Mouse (Mus musculus): Measurements from ENCODE around the gene Tango6. TPM values are rescaled to one million over a fixed set of nuclear protein-coding genes. Genes with fewer than 3 reads are reported as not detected.
"Not testable (repeated sequence)": the region's sequence is repeated elsewhere in the genome, so short reads cannot be mapped to it uniquely, and the experiment has no call there.

Gene Tango6
- total and polyA plus RNA-seq, 2 experiments from 2014 or later: 4.0 to 13.5 TPM

GRCm38 (mm10) chr8:106789623-106790022, 106.8 kb downstream of the Tango6 start:
- Histone ChIP-seq H3K4me1 (ENCODE audit: control insufficient read depth, insufficient read depth) (no peaks in the 10 kb centered on the region), H3K9me3 (replicated peaks; ENCODE audit: control insufficient read depth, low read length) (no peaks in the 10 kb centered on the region), H3K4me2 (ENCODE audit: low read depth, low read length) (no peak overlapping the region), H3K9ac (replicated peaks; ENCODE audit: low read depth, low read length) (no peak overlapping the region), H3K27me3 (ENCODE audit: control insufficient read depth, insufficient read depth, low read length) (no peaks in the 10 kb centered on the region), H3K36me3 (replicated peaks; ENCODE audit: control insufficient read depth, insufficient read depth, low read length) (no peaks in the 10 kb centered on the region), H3K27ac (ENCODE audit: low read depth) (no peak overlapping the region), H3K4me3 (ENCODE audit: low read depth, low read length) (no peak overlapping the region)
- ATAC-seq (ENCODE audit: insufficient read depth, low read depth): no peak
- TF ChIP-seq CTCF (IDR thresholded peaks at IDR 0.05; ENCODE audit: low read depth) (no peak), EP300 (IDR thresholded peaks at IDR 0.05; ENCODE audit: low read depth) (no peak)
- 40% methylated on average over 4 of the region's 4 CpGs for WGBS
- DNase-seq (ENCODE audit: low spot score): no peak

- Histone ChIP-seq H3K27ac (ENCODE audit: low read depth) (no peak overlapping the region), H3K27me3 (ENCODE audit: control insufficient read depth, insufficient read depth, low read length) (no peaks in the 10 kb centered on the region), H3K4me1 (ENCODE audit: control insufficient read depth, insufficient read depth) (no peaks in the 10 kb centered on the region), H3K9me3 (replicated peaks; ENCODE audit: control insufficient read depth, low read length) (no peaks in the 10 kb centered on the region), H3K9ac (replicated peaks; ENCODE audit: low read depth, low read length) (no peak overlapping the region), H3K36me3 (replicated peaks; ENCODE audit: control insufficient read depth, insufficient read depth, low read length) (no peaks in the 10 kb centered on the region), H3K4me3 (ENCODE audit: low read depth, low read length) (no peak overlapping the region), H3K4me2 (ENCODE audit: low read depth, low read length) (no peak overlapping the region)
- DNase-seq (ENCODE audit: low spot score) (no peak), ATAC-seq (ENCODE audit: insufficient read depth, low read depth) (no peak)
- TF ChIP-seq EP300 (IDR thresholded peaks at IDR 0.05; ENCODE audit: low read depth) (no peak), CTCF (IDR thresholded peaks at IDR 0.05; ENCODE audit: low read depth) (no peak)
- WGBS: 83% methylated on average over 2 of the region's 2 CpGs
Measured at GRCm38 (mm10) chr8:106794820-106795219, 112.0 kb downstream of the Tango6 start.

- H3K9me3 ChIP-seq (replicated peaks; ENCODE audit: control insufficient read depth, low read length): no peaks in the 10 kb centered on the region
- WGBS: 78% methylated on average over 1 of the region's 1 CpGs
Measured at GRCm38 (mm10) chr8:106799821-106800220, 117.0 kb downstream of the Tango6 start.

GRCm38 (mm10) chr8:106801261-106801660, 118.4 kb downstream of the Tango6 start:
- WGBS: 88% methylated on average over 11 of the region's 11 CpGs
- no peak overlapping the region for H3K27ac ChIP-seq (ENCODE audit: low read depth)
- no peaks in the 10 kb centered on the region for H3K27me3 ChIP-seq (ENCODE audit: control insufficient read depth, insufficient read depth, low read length)
- no peak overlapping the region for H3K9ac ChIP-seq (replicated peaks; ENCODE audit: low read depth, low read length)
- H3K4me1 ChIP-seq (ENCODE audit: control insufficient read depth, insufficient read depth): no peaks in the 10 kb centered on the region
- no peak overlapping the region for H3K4me3 ChIP-seq (ENCODE audit: low read depth, low read length)
- DNase-seq (ENCODE audit: low spot score): no peak
- ATAC-seq (ENCODE audit: insufficient read depth, low read depth): no peak
- TF ChIP-seq CTCF (IDR thresholded peaks at IDR 0.05; ENCODE audit: low read depth): no peak
- TF ChIP-seq EP300 (IDR thresholded peaks at IDR 0.05; ENCODE audit: low read depth): no peak
- H3K9me3 ChIP-seq (replicated peaks; ENCODE audit: control insufficient read depth, low read length): 0 out of 2 replicates have a peak, but pooled peaks cover 5% of the 10 kb centered on the region
- H3K36me3 ChIP-seq (replicated peaks; ENCODE audit: control insufficient read depth, insufficient read depth, low read length): no peaks in the 10 kb centered on the region
- H3K4me2 ChIP-seq (ENCODE audit: low read depth, low read length): no peak overlapping the region

More at GRCm38 (mm10) chr8:106799821-106800220, 117.0 kb downstream of the Tango6 start:
- no peak overlapping the region for H3K9ac ChIP-seq (replicated peaks; ENCODE audit: low read depth, low read length)
- H3K4me3 ChIP-seq (ENCODE audit: low read depth, low read length): no peak overlapping the region
- no peaks in the 10 kb centered on the region for H3K4me1 ChIP-seq (ENCODE audit: control insufficient read depth, insufficient read depth)
- no peak for ATAC-seq (ENCODE audit: insufficient read depth, low read depth)
- DNase-seq (ENCODE audit: low spot score): no peak
- H3K27me3 ChIP-seq (ENCODE audit: control insufficient read depth, insufficient read depth, low read length): no peaks in the 10 kb centered on the region
- H3K36me3 ChIP-seq (replicated peaks; ENCODE audit: control insufficient read depth, insufficient read depth, low read length): no peaks in the 10 kb centered on the region
- no peak overlapping the region for H3K27ac ChIP-seq (ENCODE audit: low read depth)
- no peak overlapping the region for H3K4me2 ChIP-seq (ENCODE audit: low read depth, low read length)
- no peak for TF ChIP-seq CTCF (IDR thresholded peaks at IDR 0.05; ENCODE audit: low read depth)
- no peak for TF ChIP-seq EP300 (IDR thresholded peaks at IDR 0.05; ENCODE audit: low read depth)

GRCm38 (mm10) chr8:106802384-106803137, 119.7 kb downstream of the Tango6 start:
- not testable (repeated sequence) for H3K27ac ChIP-seq (ENCODE audit: low read depth); ATAC-seq (ENCODE audit: insufficient read depth, low read depth)
- 82% methylated on average over 12 of the region's 12 CpGs for WGBS

GRCm38 (mm10) chr8:106805859-106806258, 123.0 kb downstream of the Tango6 start:
- H3K9me3 ChIP-seq (replicated peaks; ENCODE audit: control insufficient read depth, low read length): 0 out of 2 replicates have a peak, but pooled peaks cover 5% of the 10 kb centered on the region
- H3K4me3 ChIP-seq (ENCODE audit: low read depth, low read length): no peak overlapping the region
- no peaks in the 10 kb centered on the region for H3K4me1 ChIP-seq (ENCODE audit: control insufficient read depth, insufficient read depth)
- no peak for DNase-seq (ENCODE audit: low spot score)
- H3K36me3 ChIP-seq (replicated peaks; ENCODE audit: control insufficient read depth, insufficient read depth, low read length): no peaks in the 10 kb centered on the region
- no peak for TF ChIP-seq CTCF (IDR thresholded peaks at IDR 0.05; ENCODE audit: low read depth)
- no peak for ATAC-seq (ENCODE audit: insufficient read depth, low read depth)
- no peak overlapping the region for H3K9ac ChIP-seq (replicated peaks; ENCODE audit: low read depth, low read length)
- WGBS: 95% methylated on average over 3 of the region's 3 CpGs
- H3K4me2 ChIP-seq (ENCODE audit: low read depth, low read length): no peak overlapping the region
- no peak overlapping the region for H3K27ac ChIP-seq (ENCODE audit: low read depth)
- H3K27me3 ChIP-seq (ENCODE audit: control insufficient read depth, insufficient read depth, low read length): no peaks in the 10 kb centered on the region

More at GRCm38 (mm10) chr8:106802384-106803137, 119.7 kb downstream of the Tango6 start:
- not testable (repeated sequence) for DNase-seq (ENCODE audit: low spot score); H3K9me3 ChIP-seq (replicated peaks; ENCODE audit: control insufficient read depth, low read length); H3K27me3 ChIP-seq (ENCODE audit: control insufficient read depth, insufficient read depth, low read length); H3K9ac ChIP-seq (replicated peaks; ENCODE audit: low read depth, low read length); H3K4me3 ChIP-seq (ENCODE audit: low read depth, low read length); H3K4me2 ChIP-seq (ENCODE audit: low read depth, low read length); H3K4me1 ChIP-seq (ENCODE audit: control insufficient read depth, insufficient read depth); H3K36me3 ChIP-seq (replicated peaks; ENCODE audit: control insufficient read depth, insufficient read depth, low read length)
